Mouse (Mus musculus): Measurements from ENCODE around the gene Slc6a20b. TPM values are rescaled to one million over a fixed set of nuclear protein-coding genes. Genes with fewer than 3 reads are reported as not detected.
A peak's percentile ranks its signal among the peaks of the same experiment; 100 is the strongest.
"Not testable (repeated sequence)": the region's sequence is repeated elsewhere in the genome, so short reads cannot be mapped to it uniquely, and the experiment has no call there.

Gene Slc6a20b
- 0.17 and 0.32 TPM in 2 replicates for polyA plus RNA-seq (2014; fragmentation: Nextera tagmentation; extraction: Ambion mirVana)

- H3K9ac ChIP-seq (ENCODE audit: low read depth, low read length): no peak within 1 kb of the TSS
- ATAC-seq (replicated peaks; ENCODE audit: low FRiP score) (no peak), DNase-seq (ENCODE audit: low spot score) (no peak)
- no peak within 1 kb of the TSS for H3K4me3 ChIP-seq (ENCODE audit: low read depth, low read length)
- no peaks in the 10 kb centered on the region for H3K4me1 ChIP-seq (replicated peaks; ENCODE audit: control insufficient read depth, insufficient read depth, low read length)
- no peaks in the 10 kb centered on the region for H3K36me3 ChIP-seq (ENCODE audit: control insufficient read depth, insufficient read depth, low read length)
- WGBS: 76% methylated on average over 6 of the region's 6 CpGs
- H3K4me2 ChIP-seq: no peak within 1 kb of the TSS
- no peaks in the 10 kb centered on the region for H3K27me3 ChIP-seq (replicated peaks; ENCODE audit: control insufficient read depth, insufficient read depth, low read length)
- H3K27ac ChIP-seq (ENCODE audit: low read depth, low read length): no peak within 1 kb of the TSS
- H3K9me3 ChIP-seq (ENCODE audit: control insufficient read depth, low read length): no peaks in the 10 kb centered on the region
These were observed at the start of gene Slc6a20b for GRCm38 (mm10) chr9:123632281-123632680. Gene Slc6a20b, minus strand, starts transcription at chr9:123632565.

- peaks cover 9% of the 10 kb centered on the region; the same call in 1 of the 2 replicates for H3K4me1 ChIP-seq (replicated peaks; ENCODE audit: control insufficient read depth, insufficient read depth, low read length)
- H3K9me3 ChIP-seq (ENCODE audit: control insufficient read depth, low read length): no peaks in the 10 kb centered on the region
- H3K4me2 ChIP-seq: peak overlapping the region; percentile 93; the same call in 1 of the 2 replicates
- no peak overlapping the region for H3K9ac ChIP-seq (ENCODE audit: low read depth, low read length)
- DNase-seq (ENCODE audit: low spot score): no peak
- peak overlapping the region; percentile 56 for H3K4me3 ChIP-seq (ENCODE audit: low read depth, low read length)
- H3K27ac ChIP-seq (ENCODE audit: low read depth, low read length): no peak overlapping the region
- H3K36me3 ChIP-seq (ENCODE audit: control insufficient read depth, insufficient read depth, low read length): no peaks in the 10 kb centered on the region
- 25% methylated on average over 2 of the region's 2 CpGs for WGBS
- ATAC-seq (replicated peaks; ENCODE audit: low FRiP score): no peak
- H3K27me3 ChIP-seq (replicated peaks; ENCODE audit: control insufficient read depth, insufficient read depth, low read length): peaks cover 53% of the 10 kb centered on the region
These were observed 46.8 kb upstream of the Slc6a20b start for GRCm38 (mm10) chr9:123679198-123679597.

GRCm38 (mm10) chr9:123678327-123679105 is 46.2 kb upstream of the Slc6a20b start, which contains the start of the genes Ccr9 and Slc6a20a:
Gene Ccr9, plus strand, starts transcription at chr9:123678439.
Gene Slc6a20a, minus strand, starts transcription at chr9:123678885.
- WGBS: 2% methylated on average over 73 of the region's 73 CpGs
- Histone ChIP-seq H3K27ac (ENCODE audit: low read depth, low read length) (no peak within 1 kb of the TSS), H3K4me1 (replicated peaks; ENCODE audit: control insufficient read depth, insufficient read depth, low read length) (peaks cover 9% of the 10 kb centered on the region; the same call in 1 of the 2 replicates), H3K4me2 (peak within 1 kb of the TSS; percentile 93), H3K9me3 (ENCODE audit: control insufficient read depth, low read length) (no peaks in the 10 kb centered on the region), H3K9ac (ENCODE audit: low read depth, low read length) (peak within 1 kb of the TSS; percentile 54), H3K4me3 (ENCODE audit: low read depth, low read length) (peak within 1 kb of the TSS; percentile 56), H3K36me3 (ENCODE audit: control insufficient read depth, insufficient read depth, low read length) (no peaks in the 10 kb centered on the region), H3K27me3 (replicated peaks; ENCODE audit: control insufficient read depth, insufficient read depth, low read length) (peaks cover 53% of the 10 kb centered on the region)
- peak; percentile 81 for ATAC-seq (replicated peaks; ENCODE audit: low FRiP score)
- DNase-seq (ENCODE audit: low spot score): peak; percentile 56

- Histone ChIP-seq H3K4me1 (replicated peaks; ENCODE audit: control insufficient read depth, insufficient read depth, low read length) (no peaks in the 10 kb centered on the region), H3K27ac (ENCODE audit: low read depth, low read length) (no peak overlapping the region), H3K9ac (ENCODE audit: low read depth, low read length) (no peak overlapping the region), H3K4me2 (no peak overlapping the region), H3K4me3 (ENCODE audit: low read depth, low read length) (no peak overlapping the region), H3K36me3 (ENCODE audit: control insufficient read depth, insufficient read depth, low read length) (no peaks in the 10 kb centered on the region), H3K9me3 (ENCODE audit: control insufficient read depth, low read length) (no peaks in the 10 kb centered on the region), H3K27me3 (replicated peaks; ENCODE audit: control insufficient read depth, insufficient read depth, low read length) (no peaks in the 10 kb centered on the region)
- ATAC-seq (replicated peaks; ENCODE audit: low FRiP score) (no peak; the same call in 1 of the 2 replicates), DNase-seq (ENCODE audit: low spot score) (no peak)
- WGBS: 40% methylated on average over 5 of the region's 5 CpGs
These were observed 33.3 kb upstream of the Slc6a20b start for GRCm38 (mm10) chr9:123665645-123666044.

- H3K4me1 ChIP-seq (replicated peaks; ENCODE audit: control insufficient read depth, insufficient read depth, low read length); ATAC-seq (replicated peaks; ENCODE audit: low FRiP score); H3K27ac ChIP-seq (ENCODE audit: low read depth, low read length); H3K27me3 ChIP-seq (replicated peaks; ENCODE audit: control insufficient read depth, insufficient read depth, low read length); H3K4me2 ChIP-seq; H3K36me3 ChIP-seq (ENCODE audit: control insufficient read depth, insufficient read depth, low read length); H3K9ac ChIP-seq (ENCODE audit: low read depth, low read length); DNase-seq (ENCODE audit: low spot score); H3K4me3 ChIP-seq (ENCODE audit: low read depth, low read length); H3K9me3 ChIP-seq (ENCODE audit: control insufficient read depth, low read length): not testable (repeated sequence)
- whole genome bisulfite sequencing: 83% methylated on average over 17 of the region's 18 CpGs
These were observed 27.8 kb upstream of the Slc6a20b start for GRCm38 (mm10) chr9:123659986-123660676.

GRCm38 (mm10) chr9:123658981-123659380 is 26.6 kb upstream of the Slc6a20b start:
- H3K27ac ChIP-seq (ENCODE audit: low read depth, low read length): no peak overlapping the region
- ATAC-seq (replicated peaks; ENCODE audit: low FRiP score) (no peak), DNase-seq (ENCODE audit: low spot score) (no peak)
- H3K9ac ChIP-seq (ENCODE audit: low read depth, low read length): no peak overlapping the region
- no peak overlapping the region for H3K4me3 ChIP-seq (ENCODE audit: low read depth, low read length)
- no peak overlapping the region for H3K4me2 ChIP-seq
- H3K27me3 ChIP-seq (replicated peaks; ENCODE audit: control insufficient read depth, insufficient read depth, low read length): no peaks in the 10 kb centered on the region
- H3K36me3 ChIP-seq (ENCODE audit: control insufficient read depth, insufficient read depth, low read length): no peaks in the 10 kb centered on the region
- no peaks in the 10 kb centered on the region for H3K4me1 ChIP-seq (replicated peaks; ENCODE audit: control insufficient read depth, insufficient read depth, low read length)
- H3K9me3 ChIP-seq (ENCODE audit: control insufficient read depth, low read length): no peaks in the 10 kb centered on the region

GRCm38 (mm10) chr9:123657457-123657856 is 25.1 kb upstream of the Slc6a20b start:
- DNase-seq (ENCODE audit: low spot score) (no peak), ATAC-seq (replicated peaks; ENCODE audit: low FRiP score) (no peak)
- Histone ChIP-seq H3K4me2 (no peak overlapping the region), H3K9ac (ENCODE audit: low read depth, low read length) (no peak overlapping the region), H3K4me3 (ENCODE audit: low read depth, low read length) (no peak overlapping the region), H3K27me3 (replicated peaks; ENCODE audit: control insufficient read depth, insufficient read depth, low read length) (no peaks in the 10 kb centered on the region), H3K36me3 (ENCODE audit: control insufficient read depth, insufficient read depth, low read length) (no peaks in the 10 kb centered on the region), H3K27ac (ENCODE audit: low read depth, low read length) (no peak overlapping the region), H3K4me1 (replicated peaks; ENCODE audit: control insufficient read depth, insufficient read depth, low read length) (no peaks in the 10 kb centered on the region), H3K9me3 (ENCODE audit: control insufficient read depth, low read length) (no peaks in the 10 kb centered on the region)
- WGBS: 43% methylated on average over 3 of the region's 3 CpGs

- DNase-seq (ENCODE audit: low spot score) (no peak), ATAC-seq (replicated peaks; ENCODE audit: low FRiP score) (no peak)
- 59% methylated on average over 4 of the region's 4 CpGs for WGBS
- Histone ChIP-seq H3K4me1 (replicated peaks; ENCODE audit: control insufficient read depth, insufficient read depth, low read length) (no peaks in the 10 kb centered on the region), H3K9ac (ENCODE audit: low read depth, low read length) (no peak overlapping the region), H3K9me3 (ENCODE audit: control insufficient read depth, low read length) (no peaks in the 10 kb centered on the region), H3K4me3 (ENCODE audit: low read depth, low read length) (no peak overlapping the region), H3K27ac (ENCODE audit: low read depth, low read length) (no peak overlapping the region), H3K4me2 (no peak overlapping the region), H3K27me3 (replicated peaks; ENCODE audit: control insufficient read depth, insufficient read depth, low read length) (no peaks in the 10 kb centered on the region), H3K36me3 (ENCODE audit: control insufficient read depth, insufficient read depth, low read length) (no peaks in the 10 kb centered on the region)
These were observed 19.0 kb upstream of the Slc6a20b start for GRCm38 (mm10) chr9:123651369-123651768.

All from liver, embryonic 11.5 days (tissue).